Mouse (Mus musculus): ENCODE results near the gene Fam129c. TPM values are rescaled to one million over a fixed set of nuclear protein-coding genes. Genes with fewer than 3 reads are reported as not detected.

The Fam129c gene
- polyA plus RNA-seq, 2 experiments, result 0.56 to 1.1 TPM

DNA sequence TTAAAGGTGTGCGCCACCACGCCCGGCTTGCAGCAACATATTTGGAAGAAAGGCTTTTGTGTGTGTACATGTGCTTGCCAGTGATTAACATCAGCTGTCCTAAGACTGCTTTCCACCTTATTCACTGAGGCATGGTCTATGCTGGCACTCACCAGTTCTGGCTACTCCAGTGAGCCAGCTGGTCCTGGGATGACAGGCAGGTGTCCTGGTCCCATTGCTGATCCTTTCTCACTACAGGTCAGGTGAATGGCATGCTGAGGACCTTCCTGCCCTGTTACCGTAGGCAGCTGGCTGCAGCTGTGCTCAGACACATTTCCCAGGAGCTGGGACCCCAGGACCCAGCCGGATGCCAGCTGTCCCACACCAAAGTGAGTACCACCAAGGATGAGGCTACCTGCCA is 1.4 kb downstream of the Fam129c start:
- Histone ChIP-seq H3K4me2 (ENCODE audit: low read depth) (no peak overlapping the region), H3K9me3 (ENCODE audit: control insufficient read depth, low read length) (no peaks in the 10 kb centered on the region), H3K4me1 (replicated peaks; ENCODE audit: control insufficient read depth in 2 of 2, insufficient read depth in 2 of 2, low read length in 1 of 2) (no peaks in the 10 kb centered on the region), H3K9ac (replicated peaks) (no peak overlapping the region), H3K27me3 (ENCODE audit: control insufficient read depth, insufficient read depth, low read length) (peaks cover 27% of the 10 kb centered on the region), H3K4me3 (ENCODE audit: insufficient read depth in 1 of 2, low read depth in 2 of 2, low read length in 2 of 2) (no peak overlapping the region), H3K36me3 (replicated peaks; ENCODE audit: control insufficient read depth, insufficient read depth, low read depth) (no peaks in the 10 kb centered on the region), H3K27ac (no peak overlapping the region)
- 82% methylated on average over 5 of the region's 5 CpGs for WGBS (ENCODE audit: insufficient replicate concordance)
- ATAC-seq (ENCODE audit: insufficient read depth) (no peak), DNase-seq (ENCODE audit: low read depth in 3 of 3, low spot score in 3 of 3) (no peak)
- TF ChIP-seq EP300 (IDR thresholded peaks at IDR 0.05; ENCODE audit: low read depth) (no peak), CTCF (IDR thresholded peaks at IDR 0.05; ENCODE audit: low read depth) (no peak)

- no peak for ATAC-seq (ENCODE audit: insufficient read depth)
These were observed 4.7 kb downstream of the Fam129c start for GRCm38 (mm10) chr8:71601939-71602665.

DNA sequence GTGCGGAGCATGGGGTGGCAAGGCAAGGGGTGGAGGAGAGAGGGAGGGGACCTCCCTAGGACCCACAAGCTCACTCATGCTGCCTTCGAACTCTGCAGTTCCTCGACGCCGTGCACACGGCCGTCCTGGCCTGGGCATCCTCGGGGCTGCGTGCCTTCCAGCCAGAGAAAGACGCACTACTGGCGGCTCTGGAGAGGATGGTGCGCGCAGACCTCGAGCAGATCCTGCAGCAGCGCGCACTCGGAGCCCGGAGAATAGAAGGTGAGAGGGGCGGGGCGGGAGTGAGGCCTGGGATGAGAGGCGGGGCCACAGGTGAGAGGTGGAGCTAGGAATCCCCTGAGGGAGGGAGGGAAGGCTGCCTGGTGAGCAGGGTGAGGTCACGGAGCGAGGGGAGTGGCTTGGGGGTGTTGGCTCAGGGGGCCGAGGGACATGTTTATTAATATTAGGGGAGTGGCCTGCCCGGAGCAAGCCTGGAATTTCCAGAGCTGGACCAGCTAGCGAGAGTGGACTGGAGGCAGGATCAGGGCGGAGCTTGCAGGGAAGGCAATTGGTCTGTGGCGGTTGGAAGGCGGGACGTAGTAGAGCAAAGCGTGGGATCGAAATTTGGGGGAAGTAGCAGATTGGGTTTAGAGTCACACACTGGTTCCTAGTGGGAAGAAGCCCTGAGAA is 5.4 kb downstream of the Fam129c start:
- DNase-seq (ENCODE audit: low read depth in 3 of 3, low spot score in 3 of 3), result no peak
- Histone ChIP-seq H3K9ac (replicated peaks) (no peak overlapping the region), H3K4me2 (ENCODE audit: low read depth) (peak overlapping the region; percentile 43), H3K27ac (no peak overlapping the region), H3K4me1 (replicated peaks; ENCODE audit: control insufficient read depth in 2 of 2, insufficient read depth in 2 of 2, low read length in 1 of 2) (no peaks in the 10 kb centered on the region), H3K9me3 (ENCODE audit: control insufficient read depth, low read length) (no peaks in the 10 kb centered on the region), H3K36me3 (replicated peaks; ENCODE audit: control insufficient read depth, insufficient read depth, low read depth) (no peaks in the 10 kb centered on the region), H3K4me3 (ENCODE audit: insufficient read depth in 1 of 2, low read depth in 2 of 2, low read length in 2 of 2) (peak overlapping the region in 1 of 2 experiments; percentile 10; a peak in 1 of 4 replicates), H3K27me3 (ENCODE audit: control insufficient read depth, insufficient read depth, low read length) (peaks cover 27% of the 10 kb centered on the region)
- peak; percentile 54; the same call in 1 of the 2 replicates for ATAC-seq (ENCODE audit: insufficient read depth)
- no peak for TF ChIP-seq CTCF (IDR thresholded peaks at IDR 0.05; ENCODE audit: low read depth)
- TF ChIP-seq EP300 (IDR thresholded peaks at IDR 0.05; ENCODE audit: low read depth), result no peak
- 6% methylated on average over 32 of the region's 32 CpGs for WGBS (ENCODE audit: insufficient replicate concordance)

More at GRCm38 (mm10) chr8:71601939-71602665, 4.7 kb downstream of the Fam129c start:
- Histone ChIP-seq H3K4me2 (ENCODE audit: low read depth) (peak overlapping the region; percentile 43), H3K36me3 (replicated peaks; ENCODE audit: control insufficient read depth, insufficient read depth, low read depth) (no peaks in the 10 kb centered on the region), H3K27me3 (ENCODE audit: control insufficient read depth, insufficient read depth, low read length) (peaks cover 27% of the 10 kb centered on the region), H3K4me3 (ENCODE audit: insufficient read depth in 1 of 2, low read depth in 2 of 2, low read length in 2 of 2) (peak overlapping the region in 1 of 2 experiments; percentile 10; a peak in 1 of 4 replicates), H3K9me3 (ENCODE audit: control insufficient read depth, low read length) (no peaks in the 10 kb centered on the region), H3K9ac (replicated peaks) (no peak overlapping the region), H3K4me1 (replicated peaks; ENCODE audit: control insufficient read depth in 2 of 2, insufficient read depth in 2 of 2, low read length in 1 of 2) (no peaks in the 10 kb centered on the region), H3K27ac (no peak overlapping the region)
- DNase-seq (ENCODE audit: low read depth in 3 of 3, low spot score in 3 of 3), result no peak
- TF ChIP-seq EP300 (IDR thresholded peaks at IDR 0.05; ENCODE audit: low read depth), result no peak
- no peak for TF ChIP-seq CTCF (IDR thresholded peaks at IDR 0.05; ENCODE audit: low read depth)
- WGBS (ENCODE audit: insufficient replicate concordance), result 5% methylated on average over 65 of the region's 65 CpGs

DNA sequence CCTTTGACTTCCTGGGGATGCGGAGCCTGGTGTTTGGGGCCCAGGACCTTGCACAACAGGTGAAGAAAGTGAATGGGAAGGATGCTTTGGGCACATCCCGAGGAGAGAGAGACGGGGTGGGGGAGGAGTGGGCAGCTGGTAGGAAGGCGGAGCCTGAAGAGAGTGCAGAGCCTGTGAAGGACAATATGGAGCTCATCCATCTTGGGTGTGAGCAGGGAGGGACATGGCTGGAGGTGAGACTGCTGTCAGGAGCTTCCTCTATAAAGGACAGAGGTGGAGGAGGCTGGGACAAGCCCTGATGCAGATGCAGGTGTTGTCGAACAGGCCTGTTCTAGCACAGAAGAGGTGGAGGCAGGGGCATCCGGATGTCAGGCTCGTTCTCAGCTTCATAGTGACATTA is 6.6 kb downstream of the Fam129c start:
- Histone ChIP-seq H3K27me3 (ENCODE audit: control insufficient read depth, insufficient read depth, low read length) (peaks cover 27% of the 10 kb centered on the region), H3K36me3 (replicated peaks; ENCODE audit: control insufficient read depth, insufficient read depth, low read depth) (no peaks in the 10 kb centered on the region), H3K4me1 (replicated peaks; ENCODE audit: control insufficient read depth in 2 of 2, insufficient read depth in 2 of 2, low read length in 1 of 2) (no peaks in the 10 kb centered on the region), H3K27ac (no peak overlapping the region), H3K9me3 (ENCODE audit: control insufficient read depth, low read length) (no peaks in the 10 kb centered on the region), H3K4me2 (ENCODE audit: low read depth) (no peak overlapping the region), H3K4me3 (ENCODE audit: insufficient read depth in 1 of 2, low read depth in 2 of 2, low read length in 2 of 2) (no peak overlapping the region), H3K9ac (replicated peaks) (no peak overlapping the region)
- TF ChIP-seq EP300 (IDR thresholded peaks at IDR 0.05; ENCODE audit: low read depth) (no peak), CTCF (IDR thresholded peaks at IDR 0.05; ENCODE audit: low read depth) (no peak)
- WGBS (ENCODE audit: insufficient replicate concordance), result 60% methylated on average over 7 of the region's 7 CpGs
- no peak for ATAC-seq (ENCODE audit: insufficient read depth)
- DNase-seq (ENCODE audit: low read depth in 3 of 3, low spot score in 3 of 3), result no peak
